Mouse (Mus musculus): Measurements from ENCODE around the gene Pgap1. TPM values are rescaled to one million over a fixed set of nuclear protein-coding genes. Genes with fewer than 3 reads are reported as not detected.

The Pgap1 gene
- polyA plus RNA-seq (2014; fragmentation: Illumina TruSeq; extraction: RNeasy Lipid Tissue Mini Kit (QIAGEN cat#74804)) = 12.2 TPM

GRCm38 (mm10) chr1:54557301-54558229, at the start of gene Pgap1:
Gene Pgap1, minus strand, starts transcription at chr1:54557684.

GRCm38 (mm10) chr1:54438340-54439079, 119.0 kb downstream of the Pgap1 start, which contains the start of gene Gtf3c3:
Gene Gtf3c3, minus strand, starts transcription at chr1:54438971.

Other genes with a start within 250 kb of the Pgap1 start
- 61.0 TPM for gene Gtf3c3, start 118.7 kb downstream of the Pgap1 start, polyA plus RNA-seq (2014; fragmentation: Illumina TruSeq; extraction: RNeasy Lipid Tissue Mini Kit (QIAGEN cat#74804))

Data from ovary, adult 10 weeks (tissue).